Mouse (Mus musculus): ENCODE results near the gene Sufu. TPM values are rescaled to one million over a fixed set of nuclear protein-coding genes. Genes with fewer than 3 reads are reported as not detected.

The Sufu gene
- polyA plus RNA-seq, 1 experiment from 2014 or later: 30.3 TPM

GRCm38 (mm10) chr19:46447110-46447509, 50.4 kb downstream of the Sufu start:
- no peaks in the 10 kb centered on the region for H3K9me3 ChIP-seq (ENCODE audit: control insufficient read depth, low read length)
- WGBS: 44% methylated on average over 7 of the region's 7 CpGs
- H3K4me3 ChIP-seq (ENCODE audit: low read depth, low read length): no peak overlapping the region
- H3K27me3 ChIP-seq (replicated peaks; ENCODE audit: control insufficient read depth, insufficient read depth, low read length): no peaks in the 10 kb centered on the region
- DNase-seq (ENCODE audit: low spot score) (no peak), ATAC-seq (replicated peaks; ENCODE audit: low FRiP score, low TSS enrichment, low read depth) (no peak)
- H3K27ac ChIP-seq (ENCODE audit: low read depth): peak overlapping the region; percentile 44; the same call in 1 of the 2 replicates
- H3K4me2 ChIP-seq (ENCODE audit: low read length): no peak overlapping the region
- peaks cover 10% of the 10 kb centered on the region; the same call in 1 of the 2 replicates for H3K36me3 ChIP-seq (ENCODE audit: control insufficient read depth, insufficient read depth, low read length)
- no peak overlapping the region for H3K9ac ChIP-seq (ENCODE audit: low read length)
- peaks cover 13% of the 10 kb centered on the region for H3K4me1 ChIP-seq (replicated peaks; ENCODE audit: control insufficient read depth, insufficient read depth, low read length)

GRCm38 (mm10) chr19:46447911-46448310, 51.2 kb downstream of the Sufu start:
- Histone ChIP-seq H3K27ac (ENCODE audit: low read depth) (peak overlapping the region; percentile 44; the same call in 1 of the 2 replicates), H3K9me3 (ENCODE audit: control insufficient read depth, low read length) (no peaks in the 10 kb centered on the region), H3K27me3 (replicated peaks; ENCODE audit: control insufficient read depth, insufficient read depth, low read length) (no peaks in the 10 kb centered on the region), H3K4me2 (ENCODE audit: low read length) (no peak overlapping the region), H3K4me3 (ENCODE audit: low read depth, low read length) (no peak overlapping the region), H3K36me3 (ENCODE audit: control insufficient read depth, insufficient read depth, low read length) (peaks cover 10% of the 10 kb centered on the region; the same call in 1 of the 2 replicates), H3K4me1 (replicated peaks; ENCODE audit: control insufficient read depth, insufficient read depth, low read length) (peaks cover 13% of the 10 kb centered on the region), H3K9ac (ENCODE audit: low read length) (no peak overlapping the region)
- DNase-seq (ENCODE audit: low spot score): no peak
- WGBS: 37% methylated on average over 6 of the region's 6 CpGs
- ATAC-seq (replicated peaks; ENCODE audit: low FRiP score, low TSS enrichment, low read depth): no peak

GRCm38 (mm10) chr19:46449261-46450005, 52.7 kb downstream of the Sufu start:
- ATAC-seq (replicated peaks; ENCODE audit: low FRiP score, low TSS enrichment, low read depth) (no peak), DNase-seq (ENCODE audit: low spot score) (no peak)
- 91% methylated on average over 7 of the region's 7 CpGs for WGBS
- H3K9ac ChIP-seq (ENCODE audit: low read length): no peak overlapping the region
- no peak overlapping the region for H3K27ac ChIP-seq (ENCODE audit: low read depth)
- peaks cover 24% of the 10 kb centered on the region for H3K4me1 ChIP-seq (replicated peaks; ENCODE audit: control insufficient read depth, insufficient read depth, low read length)
- H3K4me3 ChIP-seq (ENCODE audit: low read depth, low read length): no peak overlapping the region
- peaks cover 17% of the 10 kb centered on the region for H3K36me3 ChIP-seq (ENCODE audit: control insufficient read depth, insufficient read depth, low read length)
- no peak overlapping the region for H3K4me2 ChIP-seq (ENCODE audit: low read length)
- H3K9me3 ChIP-seq (ENCODE audit: control insufficient read depth, low read length): no peaks in the 10 kb centered on the region
- no peaks in the 10 kb centered on the region for H3K27me3 ChIP-seq (replicated peaks; ENCODE audit: control insufficient read depth, insufficient read depth, low read length)

- Histone ChIP-seq H3K4me2 (ENCODE audit: low read length) (no peak overlapping the region), H3K27me3 (replicated peaks; ENCODE audit: control insufficient read depth, insufficient read depth, low read length) (no peaks in the 10 kb centered on the region), H3K9me3 (ENCODE audit: control insufficient read depth, low read length) (no peaks in the 10 kb centered on the region), H3K36me3 (ENCODE audit: control insufficient read depth, insufficient read depth, low read length) (peaks cover 22% of the 10 kb centered on the region), H3K27ac (ENCODE audit: low read depth) (no peak overlapping the region), H3K4me1 (replicated peaks; ENCODE audit: control insufficient read depth, insufficient read depth, low read length) (peaks cover 32% of the 10 kb centered on the region), H3K9ac (ENCODE audit: low read length) (no peak overlapping the region), H3K4me3 (ENCODE audit: low read depth, low read length) (no peak overlapping the region)
- no peak for ATAC-seq (replicated peaks; ENCODE audit: low FRiP score, low TSS enrichment, low read depth)
- DNase-seq (ENCODE audit: low spot score): peak; percentile 62
- 50% methylated on average over 10 of the region's 10 CpGs for WGBS
Observed at GRCm38 (mm10) chr19:46452052-46452827, 55.5 kb downstream of the Sufu start.

- no peaks in the 10 kb centered on the region for H3K27me3 ChIP-seq (replicated peaks; ENCODE audit: control insufficient read depth, insufficient read depth, low read length)
- no peak overlapping the region for H3K9ac ChIP-seq (ENCODE audit: low read length)
- DNase-seq (ENCODE audit: low spot score): no peak
- no peak overlapping the region for H3K4me2 ChIP-seq (ENCODE audit: low read length)
- no peak overlapping the region for H3K4me3 ChIP-seq (ENCODE audit: low read depth, low read length)
- H3K36me3 ChIP-seq (ENCODE audit: control insufficient read depth, insufficient read depth, low read length): peaks cover 26% of the 10 kb centered on the region
- H3K27ac ChIP-seq (ENCODE audit: low read depth): no peak overlapping the region
- 81% methylated on average over 9 of the region's 9 CpGs for WGBS
- no peaks in the 10 kb centered on the region for H3K9me3 ChIP-seq (ENCODE audit: control insufficient read depth, low read length)
- peaks cover 29% of the 10 kb centered on the region for H3K4me1 ChIP-seq (replicated peaks; ENCODE audit: control insufficient read depth, insufficient read depth, low read length)
- no peak for ATAC-seq (replicated peaks; ENCODE audit: low FRiP score, low TSS enrichment, low read depth)
Observed at GRCm38 (mm10) chr19:46452916-46453315, 56.2 kb downstream of the Sufu start.

GRCm38 (mm10) chr19:46454126-46454880, 57.6 kb downstream of the Sufu start:
- Histone ChIP-seq H3K4me3 (ENCODE audit: low read depth, low read length) (no peak overlapping the region), H3K27me3 (replicated peaks; ENCODE audit: control insufficient read depth, insufficient read depth, low read length) (no peaks in the 10 kb centered on the region), H3K4me2 (ENCODE audit: low read length) (0 out of 2 replicates have a peak overlapping the region, but pooled peaks have one; percentile 12), H3K9me3 (ENCODE audit: control insufficient read depth, low read length) (no peaks in the 10 kb centered on the region), H3K36me3 (ENCODE audit: control insufficient read depth, insufficient read depth, low read length) (peaks cover 31% of the 10 kb centered on the region), H3K4me1 (replicated peaks; ENCODE audit: control insufficient read depth, insufficient read depth, low read length) (peaks cover 23% of the 10 kb centered on the region), H3K9ac (ENCODE audit: low read length) (no peak overlapping the region), H3K27ac (ENCODE audit: low read depth) (peak overlapping the region; percentile 78)
- DNase-seq (ENCODE audit: low spot score) (peak; percentile 58), ATAC-seq (replicated peaks; ENCODE audit: low FRiP score, low TSS enrichment, low read depth) (peak; percentile 24; the same call in 1 of the 2 replicates)
- 26% methylated on average over 20 of the region's 20 CpGs for WGBS

GRCm38 (mm10) chr19:46455032-46455431, 58.3 kb downstream of the Sufu start:
- 9% methylated on average over 1 of the region's 1 CpGs for WGBS
- Histone ChIP-seq H3K9me3 (ENCODE audit: control insufficient read depth, low read length) (no peaks in the 10 kb centered on the region), H3K36me3 (ENCODE audit: control insufficient read depth, insufficient read depth, low read length) (peaks cover 38% of the 10 kb centered on the region), H3K27me3 (replicated peaks; ENCODE audit: control insufficient read depth, insufficient read depth, low read length) (no peaks in the 10 kb centered on the region), H3K4me2 (ENCODE audit: low read length) (peak overlapping the region; percentile 12; the same call in 1 of the 2 replicates), H3K27ac (ENCODE audit: low read depth) (peak overlapping the region; percentile 78), H3K4me3 (ENCODE audit: low read depth, low read length) (no peak overlapping the region), H3K9ac (ENCODE audit: low read length) (no peak overlapping the region), H3K4me1 (replicated peaks; ENCODE audit: control insufficient read depth, insufficient read depth, low read length) (peaks cover 23% of the 10 kb centered on the region)
- DNase-seq (ENCODE audit: low spot score) (peak; percentile 68), ATAC-seq (replicated peaks; ENCODE audit: low FRiP score, low TSS enrichment, low read depth) (peak; percentile 30; the same call in 1 of the 2 replicates)

- Histone ChIP-seq H3K27me3 (replicated peaks; ENCODE audit: control insufficient read depth, insufficient read depth, low read length) (no peaks in the 10 kb centered on the region), H3K9me3 (ENCODE audit: control insufficient read depth, low read length) (no peaks in the 10 kb centered on the region), H3K4me3 (ENCODE audit: low read depth, low read length) (no peak overlapping the region), H3K4me1 (replicated peaks; ENCODE audit: control insufficient read depth, insufficient read depth, low read length) (peaks cover 23% of the 10 kb centered on the region), H3K9ac (ENCODE audit: low read length) (no peak overlapping the region), H3K36me3 (ENCODE audit: control insufficient read depth, insufficient read depth, low read length) (peaks cover 43% of the 10 kb centered on the region), H3K4me2 (ENCODE audit: low read length) (peak overlapping the region; percentile 12; the same call in 1 of the 2 replicates), H3K27ac (ENCODE audit: low read depth) (peak overlapping the region; percentile 78)
- DNase-seq (ENCODE audit: low spot score) (no peak), ATAC-seq (replicated peaks; ENCODE audit: low FRiP score, low TSS enrichment, low read depth) (no peak)
- WGBS: 80% methylated on average over 8 of the region's 8 CpGs
Observed at GRCm38 (mm10) chr19:46455556-46455955, 58.9 kb downstream of the Sufu start.
